In the genomic region with DNA sequence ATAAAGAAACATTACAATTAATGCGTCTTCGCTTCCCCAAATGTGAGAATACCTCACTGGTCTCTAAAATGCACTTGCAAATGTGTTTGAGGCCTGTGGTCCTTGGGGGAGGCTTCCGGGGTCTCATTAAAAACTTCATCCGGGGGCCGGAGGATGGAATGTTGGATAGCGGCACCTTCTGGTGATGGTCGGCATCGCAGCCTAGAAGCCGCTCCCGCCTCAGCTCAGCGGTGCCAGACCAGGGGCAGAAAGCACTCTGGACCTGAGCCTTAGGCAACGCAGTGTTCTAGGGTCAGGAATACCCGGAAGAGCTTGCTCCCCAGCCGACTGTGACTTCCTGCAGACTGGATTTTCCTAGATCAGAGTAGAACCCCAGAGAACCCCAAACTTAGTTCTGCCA, we compare ENCODE assay signal across 8 mouse cellular contexts. TPM values are rescaled to one million over a fixed set of nuclear protein-coding genes. Genes with fewer than 3 reads are reported as not detected.
DNase-seq lines count a peak whose midpoint lies in the region; ATAC-seq and TF ChIP-seq lines count a peak whose summit lies in the region.

No protein-coding gene starts in this region.

- H3K27me3 ChIP-seq in heart, embryonic 13.5 days (replicated peaks) = peaks cover 27% of the 10 kb centered on the region

- DNase-seq in urinary bladder, adult 2 months (ENCODE audit: low spot score) = peak; percentile 33
- no peak for DNase-seq in urinary bladder, postnatal 10 days (ENCODE audit: low spot score)
- DNase-seq in layer of hippocampus, adult 2 months (ENCODE audit: low spot score in 2 of 2) = peak; percentile 16 to 70
- DNase-seq in lung, postnatal 14 days = peak; percentile 70
- DNase-seq in right cerebral cortex, postnatal 14 days = peak; percentile 61
- DNase-seq in c-Kit-positive CD71-positive TER-119-positive erythroid progenitor cells, embryonic 14.5 days (ENCODE audit: low spot score) = no peak

- H3K4me2 ChIP-seq in heart, embryonic 13.5 days = peak overlapping the region; percentile 41

- peak; percentile 97 for TF ChIP-seq CTCF in layer of hippocampus, adult 2 months (conservative IDR thresholded peaks at IDR 0.05)

- no peak overlapping the region for H3K4me3 ChIP-seq in heart, embryonic 13.5 days
- H3K4me3 ChIP-seq in layer of hippocampus, adult 2 months = no peak overlapping the region

- H3K9me3 ChIP-seq in heart, embryonic 13.5 days = no peaks in the 10 kb centered on the region

- 0 out of 2 replicates have a peak overlapping the region, but pooled peaks have one; percentile 19 for H3K9ac ChIP-seq in heart, embryonic 13.5 days

- WGBS in heart, embryonic 13.5 days = 7% methylated on average over 14 of the region's 14 CpGs

- H3K27ac ChIP-seq in heart, embryonic 13.5 days (replicated peaks) = no peak overlapping the region
- no peak overlapping the region for H3K27ac ChIP-seq in layer of hippocampus, adult 2 months

- ATAC-seq in common myeloid progenitor, adult 5-6 weeks (replicated peaks; ENCODE audit: low read depth, poor library complexity, severe bottlenecking) = peak; percentile 75
- ATAC-seq in heart, embryonic 13.5 days (ENCODE audit: extremely low read depth, insufficient number of reproducible peaks, low FRiP score, low TSS enrichment) = no peak

- peaks cover 11% of the 10 kb centered on the region for H3K4me1 ChIP-seq in heart, embryonic 13.5 days

- no peaks in the 10 kb centered on the region for H3K36me3 ChIP-seq in heart, embryonic 13.5 days

RNA-seq across cellular contexts. Expression of a gene that starts 8.7 kb away (rescaled TPM):
- 1.6 and 1.8 TPM in 2 replicates for polyA plus RNA-seq in urinary bladder, adult 2 months (2012; rRNA removed)
- 0.92 and 1.0 TPM in 2 replicates for total RNA-seq in common myeloid progenitor, adult 5-6 weeks (2017)
- 0.69 and 1.1 TPM in 2 replicates for polyA plus RNA-seq in heart, embryonic 13.5 days (2015; fragmentation: Nextera tagmentation; extraction: Ambion mirVana)
- total RNA-seq in layer of hippocampus, adult 2 months (2021) = 1 to 10 TPM; 1.1 TPM

RNA-seq across cellular contexts. Expression of a gene that starts 43.7 kb away (rescaled TPM):
- 21.0 and 28.3 TPM in 2 replicates for polyA plus RNA-seq in urinary bladder, adult 2 months (2012; rRNA removed)
- total RNA-seq in common myeloid progenitor, adult 5-6 weeks (2017) = 19.2 and 27.5 TPM in 2 replicates
- 24.2 and 25.7 TPM in 2 replicates for polyA plus RNA-seq in heart, embryonic 13.5 days (2015; fragmentation: Nextera tagmentation; extraction: Ambion mirVana)
- total RNA-seq in layer of hippocampus, adult 2 months (2021) = 100 to 1,000 TPM; 104 to 106 TPM

RNA-seq across cellular contexts. Expression of a gene that starts 52.8 kb away (rescaled TPM):
- polyA plus RNA-seq in urinary bladder, adult 2 months (2012; rRNA removed) = 0.19 and 0.43 TPM in 2 replicates
- total RNA-seq in common myeloid progenitor, adult 5-6 weeks (2017) = 2.2 TPM in 1 of 2 replicates, not detected in the other
- polyA plus RNA-seq in heart, embryonic 13.5 days (2015; fragmentation: Nextera tagmentation; extraction: Ambion mirVana) = 0.49 and 0.55 TPM in 2 replicates
- total RNA-seq in layer of hippocampus, adult 2 months (2021) = under 1 TPM; 0.74 to 0.84 TPM

Comparison
In these comparisons a context has a peak if more than half of its experiments do, and no peak if none do; other contexts are left out.
1. DNase-seq: peak in urinary bladder, adult 2 months (single experiment), layer of hippocampus, adult 2 months (2 of 2), lung, postnatal 14 days (single experiment) and right cerebral cortex, postnatal 14 days (single experiment); none in urinary bladder, postnatal 10 days (single experiment) and c-Kit-positive CD71-positive TER-119-positive erythroid progenitor cells, embryonic 14.5 days (single experiment).